Mouse (Mus musculus): ENCODE measurements around the gene Mamdc4. TPM values are rescaled to one million over a fixed set of nuclear protein-coding genes. Genes with fewer than 3 reads are reported as not detected.

Gene Mamdc4
- total and polyA plus RNA-seq, 3 experiments = 0.60 to 2.2 (median 1.6) TPM

DNA sequence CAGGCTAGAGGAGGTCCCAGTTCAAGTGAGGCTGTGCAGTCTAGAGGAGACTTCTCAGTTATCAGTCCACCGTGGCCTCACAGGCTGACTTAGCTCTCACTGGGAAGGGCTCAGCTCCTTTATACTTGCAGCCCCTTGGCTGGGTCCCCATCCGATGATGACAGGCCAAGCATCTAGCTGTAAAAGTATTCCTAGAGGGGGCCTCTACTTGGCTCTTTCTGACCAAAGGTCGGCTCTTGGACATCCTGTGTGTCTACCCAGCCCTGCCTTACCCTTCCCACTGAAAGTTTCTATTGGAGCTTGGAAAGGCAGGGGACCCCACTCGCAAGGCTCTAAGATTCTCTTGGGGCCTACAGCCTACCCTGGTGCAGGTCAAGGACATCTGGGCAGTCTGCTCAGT is 3.4 kb downstream of the Mamdc4 start:
- H3K36me3 ChIP-seq (ENCODE audit: control insufficient read depth, insufficient read depth, low read length) = no peaks in the 10 kb centered on the region
- DNase-seq = peak in 1 of 2 experiments; percentile 14
- peaks cover 1% of the 10 kb centered on the region for H3K4me1 ChIP-seq (ENCODE audit: control insufficient read depth, insufficient read depth, low read length)
- no peaks in the 10 kb centered on the region for H3K79me2 ChIP-seq (replicated peaks; ENCODE audit: control insufficient read depth, insufficient read depth, low read length)
- intact Hi-C loops (cut with DNase I) = no loop called here
- TF ChIP-seq CTCF (IDR thresholded peaks at IDR 0.05) = no peak
- no peak for TF ChIP-seq POLR2A (IDR thresholded peaks at IDR 0.05; ENCODE audit: insufficient read depth, low read depth, low read length)
- TF ChIP-seq EP300 (IDR thresholded peaks at IDR 0.05; ENCODE audit: insufficient read depth, low read depth, low read length) = no peak
- no peaks in the 10 kb centered on the region for H3K27me3 ChIP-seq (ENCODE audit: control insufficient read depth, insufficient read depth, low read length)
- H3K27ac ChIP-seq = no peak overlapping the region
- no peak overlapping the region for H3K9ac ChIP-seq (ENCODE audit: low read depth, low read length)
- no peak overlapping the region for H3K4me3 ChIP-seq
- WGBS = 72% methylated on average over 4 of the region's 4 CpGs

DNA sequence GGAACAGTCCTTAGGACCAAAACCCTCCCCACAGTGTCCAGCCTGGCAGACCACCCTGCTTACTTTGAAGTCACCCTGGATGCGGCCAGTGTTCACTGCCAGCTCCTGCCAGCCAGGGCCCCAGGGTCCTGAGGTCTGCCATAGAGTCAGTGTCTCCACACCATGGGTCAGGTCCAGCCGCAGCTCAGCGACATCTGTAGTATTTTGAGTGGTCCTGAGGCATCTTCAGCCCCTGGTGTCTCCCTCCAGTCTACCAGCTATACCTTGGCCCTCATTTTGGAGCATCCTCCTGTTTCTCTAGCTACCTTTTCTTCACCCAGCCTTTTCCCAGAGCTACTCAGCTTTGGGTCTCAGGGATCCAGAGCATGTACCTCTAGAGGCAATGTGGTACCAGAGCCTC is 5.3 kb downstream of the Mamdc4 start:
- TF ChIP-seq EP300 (IDR thresholded peaks at IDR 0.05; ENCODE audit: insufficient read depth, low read depth, low read length) (no peak), POLR2A (IDR thresholded peaks at IDR 0.05; ENCODE audit: insufficient read depth, low read depth, low read length) (no peak), CTCF (IDR thresholded peaks at IDR 0.05) (no peak)
- no peaks in the 10 kb centered on the region for H3K36me3 ChIP-seq (ENCODE audit: control insufficient read depth, insufficient read depth, low read length)
- H3K79me2 ChIP-seq (replicated peaks; ENCODE audit: control insufficient read depth, insufficient read depth, low read length) = no peaks in the 10 kb centered on the region
- H3K4me1 ChIP-seq (ENCODE audit: control insufficient read depth, insufficient read depth, low read length) = no peaks in the 10 kb centered on the region
- H3K27me3 ChIP-seq (ENCODE audit: control insufficient read depth, insufficient read depth, low read length) = no peaks in the 10 kb centered on the region
- no peak overlapping the region for H3K27ac ChIP-seq
- H3K9ac ChIP-seq (ENCODE audit: low read depth, low read length) = no peak overlapping the region
- intact Hi-C loops (cut with DNase I) = no loop called here
- WGBS = 90% methylated on average over 3 of the region's 3 CpGs
- no peak overlapping the region for H3K4me3 ChIP-seq
- no peak for DNase-seq

DNA sequence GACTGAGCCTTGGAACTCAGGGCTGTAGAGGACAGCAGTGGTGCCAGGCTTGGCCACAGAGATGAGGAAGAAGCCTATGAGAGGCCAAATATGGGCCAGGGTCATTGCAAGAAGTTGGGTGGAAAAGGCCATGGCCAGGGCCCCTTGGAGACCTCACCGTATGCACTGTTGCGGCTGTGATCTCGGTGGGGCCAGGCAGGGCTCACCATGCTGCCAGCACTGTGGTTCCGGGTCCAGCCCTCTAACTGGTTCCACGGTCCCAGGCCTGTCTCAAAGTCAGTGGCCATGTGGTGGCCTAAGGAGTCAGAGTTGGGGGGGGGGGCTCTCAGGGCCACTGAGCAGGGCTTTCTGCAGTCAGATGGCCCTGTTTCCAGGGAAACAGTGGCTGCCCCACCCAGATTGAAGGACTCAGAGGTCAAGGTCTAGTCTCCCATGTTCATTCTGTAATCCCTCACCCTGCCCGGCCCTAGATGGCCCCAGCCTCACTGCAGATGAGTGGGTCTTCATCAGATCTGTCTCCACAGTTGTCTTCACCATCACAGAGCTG is 6.1 kb downstream of the Mamdc4 start:
- H3K79me2 ChIP-seq (replicated peaks; ENCODE audit: control insufficient read depth, insufficient read depth, low read length) = no peaks in the 10 kb centered on the region
- H3K4me1 ChIP-seq (ENCODE audit: control insufficient read depth, insufficient read depth, low read length) = no peaks in the 10 kb centered on the region
- no peak overlapping the region for H3K9ac ChIP-seq (ENCODE audit: low read depth, low read length)
- intact Hi-C loops (cut with DNase I) = no loop called here
- no peaks in the 10 kb centered on the region for H3K27me3 ChIP-seq (ENCODE audit: control insufficient read depth, insufficient read depth, low read length)
- no peak overlapping the region for H3K4me3 ChIP-seq
- no peak for DNase-seq
- no peak overlapping the region for H3K27ac ChIP-seq
- WGBS = 88% methylated on average over 6 of the region's 6 CpGs
- H3K36me3 ChIP-seq (ENCODE audit: control insufficient read depth, insufficient read depth, low read length) = no peaks in the 10 kb centered on the region
- TF ChIP-seq POLR2A (IDR thresholded peaks at IDR 0.05; ENCODE audit: insufficient read depth, low read depth, low read length) (no peak), EP300 (IDR thresholded peaks at IDR 0.05; ENCODE audit: insufficient read depth, low read depth, low read length) (no peak), CTCF (IDR thresholded peaks at IDR 0.05) (no peak)

DNA sequence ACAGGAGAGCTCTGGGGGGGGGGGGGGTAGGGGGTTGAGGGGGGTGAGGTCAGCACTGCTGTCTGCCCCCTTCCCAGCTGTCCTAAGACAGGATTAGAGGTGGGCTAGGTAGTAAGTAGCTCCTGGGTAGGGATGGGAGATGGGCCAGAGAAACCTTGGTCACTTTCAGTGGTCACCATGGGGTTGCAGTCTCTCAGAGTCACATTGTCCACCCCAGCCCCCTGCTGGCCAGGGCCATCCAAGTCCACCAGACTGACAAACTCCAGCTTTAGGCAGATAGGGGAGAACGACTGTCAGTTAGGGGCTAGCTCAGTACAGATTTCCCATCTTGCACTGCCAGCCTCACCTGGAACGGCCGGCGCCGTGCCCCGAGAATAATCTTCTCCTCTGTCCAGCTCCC is 8.1 kb downstream of the Mamdc4 start:
- Histone ChIP-seq H3K27me3 (ENCODE audit: control insufficient read depth, insufficient read depth, low read length) (no peaks in the 10 kb centered on the region), H3K36me3 (ENCODE audit: control insufficient read depth, insufficient read depth, low read length) (no peaks in the 10 kb centered on the region), H3K79me2 (replicated peaks; ENCODE audit: control insufficient read depth, insufficient read depth, low read length) (no peaks in the 10 kb centered on the region), H3K27ac (no peak overlapping the region), H3K9ac (ENCODE audit: low read depth, low read length) (no peak overlapping the region), H3K4me3 (no peak overlapping the region), H3K4me1 (ENCODE audit: control insufficient read depth, insufficient read depth, low read length) (no peaks in the 10 kb centered on the region)
- no peak for TF ChIP-seq EP300 (IDR thresholded peaks at IDR 0.05; ENCODE audit: insufficient read depth, low read depth, low read length)
- no peak for TF ChIP-seq POLR2A (IDR thresholded peaks at IDR 0.05; ENCODE audit: insufficient read depth, low read depth, low read length)
- peak; percentile 24 for TF ChIP-seq CTCF (IDR thresholded peaks at IDR 0.05)
- intact Hi-C loops (cut with DNase I) = no loop called here
- 78% methylated on average over 6 of the region's 6 CpGs for WGBS
- peak in 1 of 2 experiments; percentile 18 for DNase-seq

DNA sequence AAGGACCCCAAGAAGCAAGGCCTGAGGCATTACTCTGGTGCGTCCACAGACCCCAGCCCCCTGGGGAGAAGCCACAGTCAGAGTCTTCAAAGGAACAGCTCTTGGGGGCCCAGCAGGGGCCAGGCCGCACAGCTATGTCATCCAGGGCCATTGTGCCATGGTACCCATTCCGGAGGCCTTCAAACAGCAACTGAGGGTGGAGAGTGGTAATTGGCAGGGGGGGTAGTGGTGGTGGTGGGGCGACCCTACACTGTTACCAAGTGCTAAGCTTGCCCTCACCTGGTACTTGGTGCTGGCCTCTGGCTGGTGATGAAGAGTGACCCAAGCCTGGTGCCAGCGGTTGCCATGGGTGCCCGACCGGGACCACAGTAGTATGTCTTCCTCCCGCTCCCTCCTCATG is 8.9 kb downstream of the Mamdc4 start:
- TF ChIP-seq POLR2A (IDR thresholded peaks at IDR 0.05; ENCODE audit: insufficient read depth, low read depth, low read length) (no peak), CTCF (IDR thresholded peaks at IDR 0.05) (no peak)
- Histone ChIP-seq H3K36me3 (ENCODE audit: control insufficient read depth, insufficient read depth, low read length) (no peaks in the 10 kb centered on the region), H3K79me2 (replicated peaks; ENCODE audit: control insufficient read depth, insufficient read depth, low read length) (no peaks in the 10 kb centered on the region), H3K9ac (ENCODE audit: low read depth, low read length) (no peak overlapping the region), H3K4me3 (no peak overlapping the region), H3K27me3 (ENCODE audit: control insufficient read depth, insufficient read depth, low read length) (no peaks in the 10 kb centered on the region), H3K4me1 (ENCODE audit: control insufficient read depth, insufficient read depth, low read length) (no peaks in the 10 kb centered on the region), H3K27ac (no peak overlapping the region)
- 91% methylated on average over 8 of the region's 8 CpGs for WGBS
- DNase-seq = peak in 1 of 2 experiments; percentile 14
- intact Hi-C loops (cut with DNase I) = no loop called here

DNA sequence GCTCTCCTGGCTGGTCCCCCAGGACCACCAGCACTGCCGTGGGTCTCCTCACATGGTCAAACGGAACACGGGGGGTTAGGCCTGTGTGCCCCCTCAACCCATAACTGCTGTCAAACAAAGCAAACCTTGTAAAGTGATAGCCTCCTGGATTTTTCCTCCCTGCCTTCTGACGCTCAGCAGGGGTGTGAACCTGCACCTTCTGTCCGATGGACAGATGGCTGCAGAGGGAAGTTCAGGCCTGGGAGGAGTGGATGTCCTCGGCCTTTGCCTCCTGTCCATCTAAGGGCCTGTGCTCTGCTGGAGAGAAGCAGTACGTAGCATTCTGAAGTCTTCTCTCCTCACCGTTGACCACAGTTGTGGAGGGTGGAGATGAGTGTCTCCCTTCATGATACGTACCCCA is 12.7 kb downstream of the Mamdc4 start:
- no peaks in the 10 kb centered on the region for H3K27me3 ChIP-seq (ENCODE audit: control insufficient read depth, insufficient read depth, low read length)
- 78% methylated on average over 9 of the region's 9 CpGs for WGBS
- intact Hi-C loops (cut with DNase I) = no loop called here

More for the DNA sequence above, 12.7 kb downstream of the Mamdc4 start:
- Histone ChIP-seq H3K9ac (ENCODE audit: low read depth, low read length) (no peak overlapping the region), H3K4me1 (ENCODE audit: control insufficient read depth, insufficient read depth, low read length) (peaks cover 5% of the 10 kb centered on the region), H3K36me3 (ENCODE audit: control insufficient read depth, insufficient read depth, low read length) (no peaks in the 10 kb centered on the region; the same call in 1 of the 2 replicates), H3K79me2 (replicated peaks; ENCODE audit: control insufficient read depth, insufficient read depth, low read length) (peaks cover 6% of the 10 kb centered on the region; the same call in 1 of the 2 replicates), H3K4me3 (no peak overlapping the region), H3K27ac (no peak overlapping the region)
- no peak for DNase-seq
- TF ChIP-seq CTCF (IDR thresholded peaks at IDR 0.05) = no peak
- TF ChIP-seq POLR2A (IDR thresholded peaks at IDR 0.05; ENCODE audit: insufficient read depth, low read depth, low read length) = no peak
- no peak for TF ChIP-seq EP300 (IDR thresholded peaks at IDR 0.05; ENCODE audit: insufficient read depth, low read depth, low read length)
